Mouse (Mus musculus) activated CD4-positive, CD25-positive, alpha-beta regulatory T cell, adult 4 months (primary cell): Measurements from ENCODE around the gene Zbtb8os. TPM values are rescaled to one million over a fixed set of nuclear protein-coding genes. Genes with fewer than 3 reads are reported as not detected.

Experiments
- ATAC-seq: one replicate; pipeline ENCODE4 v1.8.0; 2017
- polyA plus RNA-seq, 2 experiments: library from polyadenylated mRNA; unstranded; fragments of 100-300 nt; shearing (Covaris generic); gene quantifications; one replicate each; pipeline ENCODE4 v1.2.1; 2017

The Zbtb8os gene
- polyA plus RNA-seq = 100 to 1,000 TPM; 117 TPM

DNA sequence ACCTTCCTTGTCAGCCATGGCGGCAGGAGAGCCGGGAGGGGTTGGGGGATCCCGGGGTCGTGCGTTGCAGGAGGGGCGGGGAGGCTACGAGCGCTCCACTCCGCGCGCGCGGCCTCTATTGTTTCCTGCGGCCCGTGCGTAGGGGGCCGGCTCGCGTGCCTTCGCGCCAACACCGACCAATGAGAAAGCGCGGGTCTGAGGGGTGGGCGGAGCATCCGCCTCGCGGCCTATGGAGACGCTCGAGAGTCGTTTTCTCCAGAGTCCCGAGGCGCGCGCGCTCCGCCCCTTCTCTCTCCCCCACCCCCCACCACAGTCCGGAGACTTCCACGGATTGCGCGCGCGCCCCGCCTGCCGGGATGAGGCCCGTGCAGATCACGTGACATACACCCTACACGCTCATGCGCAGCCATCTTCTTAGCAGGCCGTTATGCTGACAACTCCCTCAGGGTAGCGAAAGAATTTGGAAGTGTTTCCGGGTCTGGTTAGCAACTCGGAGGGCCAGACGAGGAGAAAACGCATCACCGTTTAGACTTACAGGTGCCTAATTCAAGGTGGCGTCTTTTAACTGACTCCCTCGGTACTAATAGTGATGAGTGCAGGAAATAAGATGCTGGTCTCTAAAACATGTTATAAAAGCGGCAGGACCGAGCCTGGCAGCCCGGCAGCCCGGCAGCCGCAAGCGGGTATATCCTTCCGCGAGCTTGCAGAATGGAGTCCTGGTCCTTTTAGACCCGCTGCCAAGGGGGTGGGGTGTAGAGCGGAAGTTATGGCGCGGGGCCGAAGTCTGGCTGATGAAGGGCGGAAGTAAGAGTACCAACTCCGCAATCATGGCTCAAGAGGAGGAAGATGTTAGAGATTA, at the start of gene Zbtb8os, which contains the start of gene Rbbp4:
Zbtb8os (plus strand) TSS at position 480 of the 859 bp plus-strand sequence.
Rbbp4 (minus strand) TSS at position 155 of the 859 bp plus-strand sequence.
- peak; percentile 89 for ATAC-seq

DNA sequence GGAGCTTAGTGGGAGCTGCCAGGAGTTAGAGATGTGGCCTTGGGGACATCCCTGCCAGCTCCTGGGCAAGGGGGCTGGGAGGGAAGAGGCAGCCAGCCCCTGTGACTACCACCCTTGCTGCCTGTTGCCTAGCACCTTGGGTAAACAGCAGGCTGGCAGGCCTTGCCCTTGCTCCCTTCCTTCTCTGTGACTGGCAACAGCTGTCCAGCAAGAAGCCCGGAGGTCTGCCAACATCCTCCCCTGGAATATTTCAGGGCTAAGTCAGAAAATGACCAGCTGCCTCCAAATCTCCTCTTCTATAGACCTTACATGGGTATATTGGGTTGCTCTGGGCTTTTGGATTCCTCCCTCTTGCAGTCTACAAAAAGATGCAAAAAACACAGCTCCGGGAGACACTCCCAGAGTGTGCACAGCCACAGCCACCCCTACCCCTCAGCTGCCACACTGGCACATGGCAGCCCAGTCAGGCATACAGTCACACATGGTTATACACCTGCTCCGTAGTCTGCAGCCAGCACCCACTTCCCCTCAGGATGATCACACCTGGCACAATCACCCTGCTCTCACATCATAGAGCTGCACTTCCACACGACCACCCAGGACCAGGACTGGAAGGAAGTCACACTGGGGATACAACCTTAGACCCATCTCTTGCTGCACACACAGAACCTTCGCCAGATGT, 49.4 kb upstream of the Zbtb8os start:
- no peak for ATAC-seq

- ATAC-seq = no peak
Measured at GRCm38 (mm10) chr4:129286683-129287471, 48.6 kb upstream of the Zbtb8os start.

DNA sequence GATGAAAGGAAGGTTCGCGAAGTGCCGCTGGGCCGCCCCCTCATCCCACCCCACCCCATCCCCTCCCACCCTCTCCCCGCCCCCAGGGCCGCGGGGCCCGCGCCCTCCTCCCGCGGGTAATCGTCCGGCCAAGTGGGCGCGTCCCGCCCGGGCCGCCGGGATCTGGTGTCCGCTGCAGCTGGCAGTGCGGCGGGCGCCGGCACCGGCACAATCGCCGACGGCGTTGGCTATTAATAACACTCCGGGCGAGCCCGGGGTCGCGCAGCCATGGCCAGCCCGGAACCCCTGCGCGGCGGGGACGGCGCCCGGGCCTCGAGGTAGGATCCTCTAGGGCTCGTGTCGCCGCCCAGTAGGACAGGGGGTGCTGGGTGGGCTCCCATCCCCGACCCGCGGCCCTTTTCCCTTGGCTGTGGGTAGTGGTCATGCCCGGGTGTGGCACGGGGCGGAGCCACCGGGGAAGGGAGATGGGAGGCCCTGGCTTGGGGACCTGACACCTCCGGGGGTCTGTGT, 48.0 kb upstream of the Zbtb8os start, which contains the start of gene Sync:
Sync (plus strand) TSS at position 146 of the 510 bp plus-strand sequence.
- no peak for ATAC-seq

- ATAC-seq = no peak
Measured at GRCm38 (mm10) chr4:129288067-129288466, 47.4 kb upstream of the Zbtb8os start.

- no peak for ATAC-seq
Measured at GRCm38 (mm10) chr4:129289671-129290070, 45.8 kb upstream of the Zbtb8os start.

DNA sequence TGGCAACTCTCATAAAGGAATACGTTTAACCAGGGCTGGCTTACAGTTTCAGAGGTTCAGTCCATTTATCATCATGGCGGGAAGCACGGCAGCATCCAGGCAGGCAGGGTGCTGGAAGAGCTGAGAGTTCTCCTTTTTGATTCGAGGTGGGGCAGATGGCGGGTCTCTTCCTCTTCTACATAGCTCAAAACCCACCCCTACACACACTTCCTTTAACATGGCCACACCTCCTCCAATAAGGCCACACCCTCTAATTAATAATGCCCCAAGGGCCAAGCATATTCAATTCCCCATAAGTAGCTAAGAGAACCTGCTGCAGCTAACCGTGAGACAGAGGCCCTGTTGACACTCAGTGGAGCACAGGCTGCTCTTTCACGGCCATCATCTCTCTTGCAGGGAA, 42.7 kb upstream of the Zbtb8os start:
- ATAC-seq = no peak

- no peak for ATAC-seq
Measured at GRCm38 (mm10) chr4:129293702-129294101, 41.8 kb upstream of the Zbtb8os start.

DNA sequence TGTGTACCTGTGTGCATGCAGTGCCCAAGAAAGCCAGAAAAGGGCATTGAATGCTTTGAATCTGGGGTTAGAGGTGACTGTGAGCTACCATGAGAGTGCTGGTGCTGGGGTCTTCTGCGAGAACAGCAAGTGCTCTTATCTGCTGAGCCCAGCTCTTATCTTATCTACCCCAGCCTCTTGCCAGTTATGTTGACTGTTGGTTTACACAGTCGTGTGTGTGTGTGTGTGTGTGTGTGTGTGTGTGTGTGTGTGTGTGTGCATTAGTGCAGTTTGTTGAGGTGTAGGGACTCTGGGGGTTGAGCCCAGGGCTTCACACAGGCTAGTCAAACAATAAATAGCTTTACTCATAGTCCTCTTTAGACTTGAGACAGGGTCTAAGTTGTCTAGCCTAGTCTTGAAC, 40.3 kb upstream of the Zbtb8os start:
- no peak for ATAC-seq

DNA sequence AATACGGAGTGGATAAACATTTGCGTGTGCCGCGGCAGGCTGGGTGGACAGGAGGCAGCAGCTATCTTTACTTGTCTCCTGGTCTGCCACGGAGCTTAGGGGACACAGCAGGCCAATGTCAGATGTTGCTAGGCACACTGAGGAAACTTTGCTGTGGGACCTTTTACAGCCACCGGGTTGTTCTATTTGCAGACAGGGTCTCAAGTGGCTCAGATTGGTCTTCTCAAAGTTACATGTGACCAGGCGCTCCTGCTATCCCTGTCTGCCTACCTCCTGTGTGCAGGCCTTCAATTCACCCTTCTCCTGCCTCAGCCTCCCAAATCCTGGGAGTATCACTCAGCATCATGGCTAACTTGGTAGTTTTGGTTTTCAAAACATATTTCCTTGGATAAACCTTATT, 39.4 kb upstream of the Zbtb8os start:
- ATAC-seq = no peak

GRCm38 (mm10) chr4:129297724-129298123, 37.8 kb upstream of the Zbtb8os start:
- no peak for ATAC-seq

GRCm38 (mm10) chr4:129299121-129299520, 36.4 kb upstream of the Zbtb8os start:
- no peak for ATAC-seq

- ATAC-seq = no peak
Measured at GRCm38 (mm10) chr4:129303401-129303800, 32.1 kb upstream of the Zbtb8os start.

DNA sequence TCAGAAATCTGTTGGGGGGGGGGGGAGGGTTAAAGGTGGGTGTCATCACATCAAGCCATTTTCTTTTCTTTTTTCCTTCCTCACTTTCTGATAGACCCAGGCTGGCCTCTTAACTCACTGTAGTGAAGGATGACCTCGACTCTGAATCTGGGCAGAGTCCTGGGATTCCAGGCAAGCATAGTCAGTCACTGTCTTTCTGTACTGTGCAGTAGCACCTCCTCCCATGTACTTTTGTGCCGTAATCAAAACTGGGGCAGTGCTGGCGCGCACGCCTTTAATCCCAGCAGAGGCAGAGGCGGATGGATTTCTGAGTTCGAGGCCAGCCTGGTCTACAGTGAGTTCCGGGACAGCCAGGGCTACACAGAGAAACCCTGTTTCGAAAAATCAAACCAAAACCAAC, 31.7 kb upstream of the Zbtb8os start:
- ATAC-seq = no peak

- no peak for ATAC-seq
Measured at GRCm38 (mm10) chr4:129304306-129304705, 31.2 kb upstream of the Zbtb8os start.

GRCm38 (mm10) chr4:129307936-129308335, 27.6 kb upstream of the Zbtb8os start:
- ATAC-seq = no peak

DNA sequence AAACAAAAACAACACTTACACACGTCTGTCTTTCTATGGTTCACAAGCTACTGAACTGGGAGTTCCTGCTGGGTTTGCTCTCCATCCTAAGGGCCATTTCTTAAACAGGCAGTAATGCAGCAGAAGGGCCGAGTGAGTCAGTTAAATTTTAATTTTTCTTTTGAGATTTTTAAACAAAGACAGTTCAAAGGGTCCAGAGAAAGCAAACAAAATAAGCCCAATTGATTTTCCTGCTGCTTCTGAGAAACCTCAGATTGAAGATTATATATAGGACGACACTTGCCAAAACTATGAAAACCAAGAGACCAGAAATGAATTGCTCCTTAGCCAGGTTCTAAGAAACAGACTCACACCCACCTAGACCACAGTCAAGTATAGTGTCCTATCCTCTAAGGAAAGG, 21.6 kb upstream of the Zbtb8os start:
- ATAC-seq = no peak

DNA sequence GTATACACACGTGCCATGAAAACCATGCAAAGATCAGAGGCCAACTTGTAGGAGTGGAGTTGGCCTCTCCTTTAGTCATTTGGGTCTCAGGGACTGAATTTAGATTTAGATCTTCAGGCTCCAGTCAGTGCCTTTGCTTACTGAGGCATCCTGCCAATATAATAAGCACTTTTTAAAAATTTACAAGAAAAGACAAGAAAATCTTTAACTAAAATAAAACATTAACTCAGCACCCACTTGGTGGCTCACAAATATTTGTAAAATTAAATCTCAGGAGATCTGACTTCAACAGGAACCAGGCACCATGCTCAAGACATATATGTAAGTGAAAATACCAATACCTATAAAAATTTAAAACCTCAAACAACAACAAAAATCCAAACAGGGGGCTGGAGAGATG, 14.6 kb upstream of the Zbtb8os start:
- ATAC-seq = no peak

- no peak for ATAC-seq
Measured at GRCm38 (mm10) chr4:129322042-129322441, 13.5 kb upstream of the Zbtb8os start.

DNA sequence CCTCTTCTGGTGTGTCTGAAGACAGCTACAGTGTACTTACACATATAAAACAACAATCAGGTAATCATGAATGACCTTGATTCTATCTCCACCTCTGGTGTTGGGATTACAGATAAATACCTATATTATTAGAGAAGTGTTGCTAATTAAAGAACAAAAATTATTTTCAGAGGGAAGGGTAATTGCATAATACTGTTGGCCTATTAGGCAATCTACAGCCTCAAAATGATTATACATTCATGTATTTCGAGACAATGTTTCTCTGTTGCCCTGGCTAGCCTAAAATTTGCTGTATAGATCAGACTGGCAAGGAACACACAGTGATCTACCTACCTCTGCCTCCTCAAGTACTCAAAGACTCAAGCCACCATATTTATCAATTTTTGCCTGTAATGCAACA, 12.0 kb upstream of the Zbtb8os start:
- no peak for ATAC-seq

DNA sequence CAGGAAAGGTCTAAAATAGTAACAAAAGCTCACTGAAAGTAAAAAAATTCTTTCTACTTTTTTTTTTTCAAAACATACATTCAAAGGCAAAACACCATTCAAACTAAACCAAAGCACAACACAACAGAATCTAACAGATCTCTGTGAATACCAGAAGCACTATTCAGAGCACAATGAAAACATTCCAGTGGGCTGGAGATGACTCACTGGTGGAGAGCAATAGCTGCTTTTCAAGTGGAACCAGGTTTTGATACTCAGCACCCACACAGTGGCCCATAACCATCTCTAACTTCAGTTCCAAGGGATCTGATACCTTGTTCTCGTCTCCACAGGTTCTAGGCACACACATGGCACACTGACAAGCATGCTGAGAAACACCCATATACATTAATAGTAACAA, 10.7 kb upstream of the Zbtb8os start:
- ATAC-seq = no peak

- ATAC-seq = no peak
Measured at GRCm38 (mm10) chr4:129326191-129326590, 9.3 kb upstream of the Zbtb8os start.

DNA sequence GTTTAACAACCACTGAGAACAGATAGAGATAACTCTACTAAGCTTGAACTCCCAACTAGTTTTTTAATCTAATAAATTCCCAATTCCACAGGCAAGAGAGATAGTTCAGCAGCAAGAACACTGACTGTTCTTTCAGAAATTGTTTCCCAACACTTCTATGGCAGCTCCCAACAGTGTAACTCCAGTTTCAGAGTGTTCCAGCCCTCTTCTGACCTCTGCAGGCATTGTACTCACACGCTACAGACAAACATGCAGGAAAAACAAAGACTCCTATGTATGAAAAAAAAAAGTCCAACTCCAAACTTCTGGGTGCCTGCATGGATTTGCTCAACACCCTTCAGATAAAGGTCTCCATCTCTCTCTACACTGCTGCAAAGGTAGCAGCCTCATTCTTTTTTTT, 2.6 kb upstream of the Zbtb8os start:
- ATAC-seq = no peak
